Mouse (Mus musculus): ENCODE measurements around the gene Abi1.

- no peak for TF ChIP-seq CTCF (IDR thresholded peaks at IDR 0.05; ENCODE audit: extremely low read depth, insufficient read length, insufficient replicate concordance, low read depth, low read length)
- no peak for TF ChIP-seq POLR2A (IDR thresholded peaks at IDR 0.05; ENCODE audit: low read depth, low read length)
Measured at GRCm38 (mm10) chr2:22996071-22996470, 44.0 kb downstream of the Abi1 start.
